Mouse (Mus musculus) adrenal gland, postnatal 25 days (tissue): ENCODE data around the gene Odf3b. TPM values are rescaled to one million over a fixed set of nuclear protein-coding genes. Genes with fewer than 3 reads are reported as not detected.

ENCODE experiments used
- DNase-seq: peaks from one replicate; pipeline ENCODE4 v3.0.0; 2021; ENCODE audit warnings: mixed read lengths
- long read RNA-seq: library from polyadenylated mRNA; stranded (forward); transcript quantifications from one replicate; pipeline ENCODE4 v2.0.0, GENCODE M21; 2021
- total RNA-seq: library from RNA; stranded (reverse); gene quantifications from 2 replicates; pipeline ENCODE4 v1.2.3, GENCODE M21; 2021

Odf3b gene
- 0.91 TPM in 1 of 2 replicates, not detected in the other for total RNA-seq
- long read RNA-seq, partial matches to known transcripts = 0 of 1 reads
- long read RNA-seq, other reads (novel, unspliced or antisense) = 1 of 1 reads

DNA sequence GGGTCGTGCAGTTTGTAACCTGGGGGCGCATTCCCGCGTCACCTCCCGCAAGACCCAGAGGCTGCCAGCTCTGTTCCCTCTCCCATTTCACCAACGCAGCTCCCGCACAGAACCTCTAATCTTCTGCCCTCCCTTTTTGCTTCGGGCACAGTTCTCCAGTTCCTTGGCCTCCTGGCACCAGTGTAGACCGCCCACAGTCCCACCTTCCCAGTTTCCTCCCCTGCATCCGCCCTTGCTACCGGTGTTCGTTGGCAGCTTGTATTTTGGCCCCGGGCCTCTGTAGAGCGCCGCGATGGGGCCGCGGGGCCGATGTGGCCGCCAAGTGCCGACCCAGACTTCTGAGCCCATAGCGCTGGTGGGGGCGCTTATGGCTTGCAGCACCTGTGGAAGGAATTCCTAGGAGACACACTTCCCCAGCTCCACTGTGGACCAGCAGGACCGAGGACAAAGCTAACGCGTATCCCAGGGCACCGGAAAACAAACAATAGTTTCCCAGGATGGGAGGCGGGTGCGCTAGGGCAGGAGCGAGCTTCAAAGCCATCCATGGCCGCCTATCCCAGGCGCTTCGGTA lies at the start of gene Odf3b:
Gene Odf3b (minus strand): TSS at position 452 of the 571 bp plus-strand sequence.
- no peak for DNase-seq

DNA sequence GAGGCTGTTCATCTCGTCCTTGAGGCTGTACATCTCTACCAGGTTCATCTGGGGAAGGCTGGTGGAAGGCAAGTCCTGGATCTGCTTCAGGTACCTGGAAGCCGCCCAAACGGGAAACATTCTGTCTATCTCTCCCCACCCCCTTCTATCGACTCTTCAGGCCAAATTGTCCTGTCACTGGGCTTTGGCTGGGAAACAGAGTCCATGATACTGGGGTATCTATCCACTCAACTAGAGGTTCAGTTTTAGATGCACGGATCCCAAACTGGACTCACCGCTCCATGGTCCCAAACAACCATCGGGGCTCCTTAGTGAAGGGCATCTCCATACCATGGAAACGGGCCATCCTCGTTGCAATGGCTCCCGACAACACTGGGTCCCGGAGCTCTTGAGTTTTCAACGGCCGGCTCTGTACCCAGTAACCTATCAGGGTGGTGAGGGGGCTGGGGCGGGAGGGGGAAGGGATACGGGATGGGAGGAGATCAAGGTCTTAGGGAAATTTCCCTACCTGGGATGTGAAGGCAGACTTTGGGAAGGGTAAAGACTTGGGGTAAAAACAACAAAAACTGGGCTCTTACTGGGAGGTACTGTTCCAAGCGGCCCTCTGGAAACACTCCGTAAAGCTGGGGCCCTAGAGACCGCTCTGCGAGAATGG lies 49.2 kb upstream of the Odf3b start:
- DNase-seq = no peak

DNA sequence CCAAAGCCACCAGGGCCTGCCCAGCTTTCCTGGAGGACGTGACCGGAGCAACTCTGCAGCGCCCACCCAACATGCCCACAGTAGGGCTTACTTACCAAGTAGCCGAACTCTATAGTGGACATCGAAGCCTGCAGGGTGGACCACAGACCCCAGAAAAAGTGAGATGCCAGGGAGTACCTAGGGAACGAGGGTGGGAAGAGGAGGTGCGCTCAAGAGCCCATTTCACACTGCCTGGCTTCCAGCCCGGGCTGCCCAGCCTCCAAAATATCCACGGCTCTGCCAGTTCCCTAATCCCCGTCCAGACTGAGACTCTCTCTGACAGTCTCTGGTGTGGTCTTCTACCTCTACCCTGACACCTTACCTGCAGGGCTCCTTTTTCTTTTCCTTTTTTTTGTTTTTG lies 47.6 kb upstream of the Odf3b start:
- DNase-seq = peak; percentile 21

DNA sequence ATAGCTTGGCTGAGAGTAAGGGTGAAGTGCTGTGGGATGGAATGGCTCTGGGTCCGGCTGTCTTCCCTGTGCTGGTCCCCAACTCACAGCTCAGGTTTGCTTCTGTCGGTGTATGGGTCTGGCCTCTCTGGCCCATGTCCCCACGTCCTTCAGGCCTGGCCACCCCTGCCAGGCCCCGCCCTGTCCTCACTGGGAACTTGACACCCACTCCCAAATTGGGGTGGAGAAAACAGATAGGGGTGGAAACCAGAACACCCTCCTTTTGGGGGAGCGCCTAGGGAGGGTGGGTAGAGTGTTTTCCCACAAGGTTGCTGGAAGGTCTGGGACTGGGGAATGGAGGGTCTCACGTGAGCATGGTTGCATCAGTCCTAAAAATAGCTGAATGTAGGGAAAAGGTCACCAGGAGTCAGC lies 46.6 kb upstream of the Odf3b start, which contains the start of gene Cpt1b:
Gene Cpt1b (minus strand): TSS at position 153 of the 411 bp plus-strand sequence.
- no peak for DNase-seq

DNA sequence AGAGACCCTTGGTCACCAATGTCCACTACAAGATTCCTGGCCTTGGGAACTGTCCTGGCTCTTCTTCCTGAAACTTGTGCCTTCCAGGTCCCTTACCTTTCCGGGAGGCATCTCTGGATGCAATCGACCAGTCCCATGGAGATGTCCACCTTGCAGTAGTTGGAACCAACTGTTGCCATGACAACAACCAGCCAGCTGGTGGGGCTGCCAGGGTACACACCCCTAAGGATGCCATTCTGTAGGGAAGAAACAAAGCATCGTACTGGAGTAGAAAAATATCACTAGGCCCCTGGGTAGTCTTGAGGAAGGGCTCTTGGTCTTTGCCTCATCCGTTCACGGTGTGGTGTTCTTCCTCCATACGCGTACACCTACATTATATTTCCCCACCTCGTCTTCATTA lies 45.5 kb upstream of the Odf3b start:
- DNase-seq = no peak

DNA sequence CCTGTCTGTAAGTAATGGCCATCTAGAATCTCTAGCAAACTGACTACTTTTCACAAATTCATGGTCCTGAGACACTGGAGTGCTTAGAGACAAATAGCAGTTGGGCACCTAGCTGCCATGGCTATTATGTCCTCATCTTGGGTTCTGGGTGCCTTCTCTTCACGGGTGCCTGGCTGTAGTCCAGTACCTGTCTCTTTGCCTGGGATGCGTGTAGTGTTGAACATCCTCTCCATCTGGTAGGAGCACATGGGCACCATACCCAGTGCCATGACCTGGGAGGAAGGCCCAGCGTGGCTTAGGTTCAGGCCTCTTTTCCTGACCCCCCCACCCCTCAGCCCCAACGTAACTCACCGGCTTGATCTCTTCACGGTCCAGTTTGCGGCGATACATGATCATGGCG lies 42.9 kb upstream of the Odf3b start:
- DNase-seq = no peak

DNA sequence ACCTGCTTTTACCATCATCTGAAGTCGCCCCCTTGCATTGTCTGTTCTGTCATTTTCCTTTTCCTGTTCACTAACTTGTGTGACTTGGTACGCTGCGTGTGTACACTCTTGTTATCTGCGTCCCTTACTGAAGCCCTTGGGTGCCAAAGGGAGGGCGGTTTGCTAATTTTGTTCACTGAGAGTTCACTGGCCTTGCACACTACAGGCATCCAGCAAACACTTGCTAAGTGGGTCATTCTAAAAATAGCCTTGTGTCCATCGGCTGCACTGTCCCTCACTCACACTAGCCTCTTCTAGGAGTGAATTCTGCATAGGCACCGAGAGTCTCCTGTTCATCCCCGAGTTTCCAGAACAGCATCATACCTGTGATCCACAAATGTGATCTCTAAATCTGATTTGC lies 36.2 kb upstream of the Odf3b start:
- no peak for DNase-seq

DNA sequence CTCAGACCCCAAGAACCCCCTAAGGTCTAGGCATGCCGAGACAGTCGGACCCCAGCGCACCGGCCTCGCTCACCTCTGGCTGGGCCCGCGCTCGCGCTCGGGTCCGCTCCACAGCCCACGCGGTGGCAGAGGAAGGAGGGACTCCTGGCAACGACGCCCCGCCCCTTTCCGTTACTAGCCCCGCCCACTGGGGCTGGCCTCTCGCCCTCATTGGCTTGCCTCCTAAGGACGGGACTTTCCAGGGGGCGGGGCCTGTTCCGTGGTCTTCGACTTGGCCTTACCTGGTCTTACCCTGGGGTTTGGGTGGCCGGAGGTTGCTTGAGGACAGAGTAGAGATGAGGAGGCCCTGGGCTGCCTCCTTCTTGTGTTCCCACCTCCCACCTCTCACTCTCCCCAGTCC lies 31.0 kb upstream of the Odf3b start, which contains the start of gene Syce3:
Gene Syce3 (minus strand): TSS at position 386 of the 400 bp plus-strand sequence.
- no peak for DNase-seq

DNA sequence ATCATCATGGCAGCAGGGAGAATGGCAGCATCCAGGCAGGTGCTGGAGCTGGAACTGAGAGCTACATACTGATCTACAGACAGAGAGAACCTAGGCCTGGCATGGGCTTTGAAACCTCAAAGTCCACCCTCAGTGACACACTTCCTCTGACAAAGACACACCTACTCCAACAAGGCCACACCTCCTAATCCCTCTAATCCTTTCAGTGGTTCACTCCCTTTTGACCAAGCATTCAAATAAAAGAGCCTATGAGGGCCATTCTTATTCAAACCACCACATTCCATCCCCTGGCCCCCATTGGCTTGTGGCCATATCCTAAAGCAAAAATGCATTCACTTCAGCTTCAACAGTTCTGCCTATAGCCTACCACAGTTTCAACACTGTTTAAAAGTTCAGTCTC lies 27.6 kb upstream of the Odf3b start:
- DNase-seq = no peak

DNA sequence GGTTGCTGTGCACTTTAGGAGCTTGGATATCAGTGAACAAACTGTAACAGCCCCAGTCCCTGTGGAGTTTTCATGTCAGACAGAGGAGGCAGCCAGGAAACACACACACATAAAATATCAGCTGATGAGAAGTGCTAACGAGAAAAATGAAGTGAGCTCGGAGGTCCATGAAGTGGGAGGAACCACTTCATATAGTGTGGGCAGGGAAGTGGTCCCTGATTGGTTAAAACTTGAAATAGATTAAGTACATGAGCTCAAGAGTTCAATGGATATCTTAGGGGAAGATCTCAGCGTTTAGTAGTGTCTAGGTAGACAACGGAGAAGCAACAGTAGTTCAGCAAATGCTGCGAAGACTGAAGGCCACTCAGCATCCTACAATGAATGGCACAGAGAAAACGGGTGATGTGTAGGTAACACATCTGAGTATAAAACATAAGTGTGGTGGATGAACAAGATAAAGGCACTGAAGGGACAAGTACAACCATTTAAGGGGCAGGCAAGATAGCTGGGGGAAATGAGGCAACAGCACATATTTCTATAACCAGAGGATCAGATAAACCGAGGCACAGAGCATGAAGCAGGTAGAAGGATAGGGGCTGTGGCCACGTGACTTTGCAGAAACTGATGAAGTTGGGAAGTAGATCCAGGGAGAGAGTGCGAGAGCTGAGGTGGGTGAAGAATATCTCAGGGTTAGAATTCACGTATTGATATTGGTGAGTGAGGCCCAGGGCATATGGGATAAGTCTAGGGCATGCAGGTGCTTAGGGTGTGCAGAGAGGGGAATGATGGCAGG lies 25.9 kb upstream of the Odf3b start:
- no peak for DNase-seq

DNA sequence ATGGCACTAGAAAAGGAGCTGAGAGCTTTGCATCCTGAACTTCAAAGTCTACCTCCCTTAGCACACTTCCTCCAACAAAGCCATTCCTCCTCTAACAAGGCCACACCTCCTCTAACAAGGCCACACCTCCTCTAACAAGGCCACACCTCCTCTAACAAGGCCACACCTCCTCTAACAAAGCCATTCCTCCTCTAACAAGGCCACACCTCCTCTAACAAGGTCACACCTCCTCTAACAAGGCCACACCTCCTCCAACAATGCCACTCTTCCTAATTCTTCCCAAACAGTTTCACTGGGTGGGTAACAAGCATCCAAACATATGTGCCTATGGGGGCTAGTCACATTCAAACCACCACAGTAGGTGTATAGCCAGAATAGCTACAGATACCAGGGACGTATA lies 23.4 kb upstream of the Odf3b start:
- DNase-seq = no peak

DNA sequence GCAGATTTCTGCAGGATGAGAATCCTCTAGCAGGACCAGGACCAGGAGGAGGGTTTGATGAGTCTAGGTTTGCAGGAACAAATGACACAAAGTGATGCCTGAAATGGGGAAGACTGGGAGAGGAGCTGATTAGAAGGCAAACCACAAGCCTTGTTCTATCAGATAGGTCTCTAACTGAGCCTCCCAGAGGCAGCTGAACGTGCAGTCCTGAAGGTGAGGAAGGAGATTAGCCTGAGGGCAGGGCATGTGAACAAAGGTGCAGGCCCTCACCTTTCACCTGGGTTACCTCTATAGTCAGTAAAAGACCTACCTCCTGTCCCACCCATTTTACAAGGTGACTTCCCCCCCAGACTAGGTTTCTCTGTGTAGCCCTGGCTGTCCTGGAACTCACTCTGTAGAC lies 20.6 kb upstream of the Odf3b start:
- no peak for DNase-seq

DNA sequence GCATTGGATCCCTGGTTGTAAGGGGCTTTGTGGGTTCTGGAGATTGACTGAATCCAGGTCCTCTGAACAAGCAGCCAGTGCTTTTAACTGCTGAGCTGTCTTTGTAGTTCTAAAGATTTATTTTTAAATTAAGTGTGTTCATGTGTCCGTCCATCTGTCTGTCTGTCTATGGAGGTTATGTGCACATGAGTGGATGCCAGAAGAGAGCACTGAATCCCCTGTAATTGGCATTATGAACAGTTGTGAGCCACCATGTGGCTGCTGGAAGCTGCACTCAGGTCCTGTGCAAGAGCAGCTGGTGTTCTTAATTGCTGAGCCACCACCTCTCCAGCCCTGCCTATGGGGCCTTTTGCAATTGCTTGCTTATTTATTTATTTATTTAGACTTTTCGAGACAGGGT lies 19.1 kb upstream of the Odf3b start:
- no peak for DNase-seq

DNA sequence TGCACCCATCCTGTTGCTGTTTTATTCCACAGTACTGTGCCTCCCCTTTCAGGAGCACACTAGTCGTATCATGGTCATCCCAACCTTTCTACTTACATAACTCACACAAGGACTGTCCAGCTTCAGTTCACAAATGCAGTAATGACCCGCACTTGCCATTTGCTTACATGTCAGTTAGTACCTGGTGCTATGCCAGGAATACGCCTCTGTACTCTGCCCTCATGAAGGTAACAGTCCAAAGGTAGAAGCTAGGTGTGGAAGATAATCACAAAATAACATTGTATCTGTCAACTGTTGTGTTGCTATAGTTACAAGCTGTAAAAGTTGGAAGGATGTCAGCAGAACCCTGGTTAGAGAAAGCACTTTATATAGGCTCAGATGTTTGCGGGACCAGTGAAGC lies 17.8 kb upstream of the Odf3b start:
- DNase-seq = no peak

DNA sequence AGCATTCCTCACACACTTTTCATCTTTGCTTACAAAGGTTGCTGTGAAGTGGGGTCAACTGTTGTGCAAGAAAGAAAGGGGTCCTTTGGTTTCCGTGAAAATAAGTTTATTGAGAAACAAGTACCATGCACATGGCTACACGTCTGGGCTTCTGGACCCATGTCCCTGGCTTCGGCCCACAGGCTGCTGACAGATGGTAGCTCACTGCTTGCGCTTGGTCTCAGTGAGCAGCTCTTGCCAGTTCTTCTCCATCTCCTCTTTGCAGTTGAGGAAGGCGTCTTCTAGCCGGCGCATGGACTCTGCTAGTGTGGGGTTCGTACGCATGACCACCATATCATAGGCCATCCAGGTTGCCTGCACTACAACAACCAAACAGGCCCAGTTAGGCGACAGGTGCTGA lies 11.0 kb upstream of the Odf3b start:
- no peak for DNase-seq

DNA sequence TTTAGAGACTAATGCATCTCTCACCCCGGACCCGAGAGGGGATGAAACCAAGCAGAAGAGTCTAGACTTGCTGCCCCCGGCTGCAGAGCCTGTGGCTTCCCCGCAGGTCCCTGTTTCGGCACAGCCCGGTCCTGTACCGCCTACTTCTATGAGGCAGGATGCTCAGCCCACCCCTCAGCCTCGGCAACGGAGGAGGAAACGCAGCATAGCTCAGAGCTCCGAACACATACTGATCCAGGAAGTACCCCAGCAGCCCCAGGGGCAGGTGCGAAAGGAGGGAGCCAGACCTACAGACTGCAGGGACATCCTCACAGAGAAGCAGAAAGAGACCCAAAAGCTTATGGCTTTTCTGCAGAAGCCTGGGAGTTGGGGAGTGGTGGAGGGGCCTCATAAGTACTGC lies 8.0 kb upstream of the Odf3b start:
- no peak for DNase-seq

DNA sequence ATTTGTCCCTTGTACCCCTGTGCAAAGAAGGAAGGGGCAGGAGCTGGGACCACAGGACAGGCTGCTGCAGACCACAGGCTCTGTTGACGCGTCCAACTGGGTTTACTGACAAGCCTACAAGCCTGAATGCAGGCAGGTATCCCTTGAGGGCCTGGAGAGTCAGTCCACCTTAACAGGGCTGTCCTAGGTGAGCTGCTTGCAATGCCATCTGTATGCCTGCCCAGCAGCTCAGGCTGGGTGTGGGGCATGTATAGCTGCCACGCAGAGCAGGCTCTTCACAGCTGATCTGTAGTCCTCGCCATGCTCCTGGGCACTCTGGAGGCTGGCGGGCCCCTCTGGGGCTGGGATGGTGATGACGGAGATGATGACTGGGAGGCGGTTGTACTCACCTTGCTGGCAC lies 5.5 kb upstream of the Odf3b start, which contains the start of gene Klhdc7b:
Gene Klhdc7b (plus strand): TSS at position 301 of the 400 bp plus-strand sequence.
- no peak for DNase-seq

DNA sequence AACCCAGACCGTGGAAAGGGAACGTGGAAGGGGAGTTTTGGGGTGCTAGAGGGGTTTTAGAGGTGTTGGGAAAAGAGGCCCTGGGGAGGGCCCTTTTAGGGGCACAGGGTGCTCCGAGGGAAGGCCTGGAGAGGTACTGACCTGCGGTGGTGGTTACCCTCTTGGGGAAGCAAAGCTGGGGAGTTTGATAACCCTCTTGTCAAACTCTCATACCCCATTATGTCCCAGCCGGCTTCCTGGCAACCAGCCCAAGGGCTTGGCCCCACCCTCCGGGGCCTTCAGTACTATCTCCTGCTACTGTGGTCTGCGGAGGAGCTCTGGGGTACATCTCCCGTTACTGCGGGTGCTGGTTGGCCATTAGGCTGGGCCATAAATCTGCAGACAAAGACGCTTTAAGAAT lies 347 bp upstream of the Odf3b start:
- no peak for DNase-seq

DNA sequence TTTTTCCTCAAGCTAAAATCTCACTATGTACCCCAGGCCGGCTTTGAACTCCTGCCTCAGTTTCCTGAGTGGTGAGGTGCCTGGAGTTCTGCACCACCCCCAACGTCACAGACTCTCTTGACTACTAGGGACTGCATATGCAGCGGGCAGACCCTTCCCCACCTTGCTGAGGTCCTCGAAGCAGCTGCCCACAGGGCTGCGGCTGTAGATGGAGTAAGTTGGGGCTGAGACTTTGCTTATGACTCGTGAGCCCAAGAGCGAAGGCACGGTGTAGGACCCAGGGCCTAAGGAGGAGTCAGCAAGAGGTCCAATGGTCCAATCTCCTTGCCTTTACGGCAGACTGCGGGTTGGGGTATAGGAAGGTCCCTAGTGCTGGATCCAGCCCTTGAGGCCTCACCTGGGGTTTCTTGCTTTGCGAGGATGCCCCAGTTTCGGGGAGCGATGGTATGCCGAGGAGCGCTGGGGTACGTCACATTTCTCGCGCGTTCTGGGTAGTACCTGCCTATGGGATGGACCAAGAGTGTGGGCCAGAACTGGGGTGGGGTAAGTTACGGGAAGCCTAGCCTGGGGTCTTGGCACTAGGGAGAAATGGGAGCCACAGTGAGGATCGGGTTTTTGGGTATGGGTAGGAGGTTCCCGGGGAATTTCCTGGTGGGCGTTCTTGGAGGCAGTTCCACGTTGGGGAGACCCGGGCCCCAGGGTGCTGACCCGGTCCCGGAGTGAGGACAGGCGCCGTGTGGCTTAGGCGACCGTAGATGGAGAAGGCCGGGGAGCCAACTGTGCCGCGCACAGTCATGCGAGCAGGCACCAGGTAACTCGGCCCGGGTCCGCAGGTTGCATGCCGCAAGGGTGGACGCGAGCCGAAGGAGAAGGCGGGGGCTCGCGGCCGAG lies 899 bp downstream of the Odf3b start:
- DNase-seq = no peak

DNA sequence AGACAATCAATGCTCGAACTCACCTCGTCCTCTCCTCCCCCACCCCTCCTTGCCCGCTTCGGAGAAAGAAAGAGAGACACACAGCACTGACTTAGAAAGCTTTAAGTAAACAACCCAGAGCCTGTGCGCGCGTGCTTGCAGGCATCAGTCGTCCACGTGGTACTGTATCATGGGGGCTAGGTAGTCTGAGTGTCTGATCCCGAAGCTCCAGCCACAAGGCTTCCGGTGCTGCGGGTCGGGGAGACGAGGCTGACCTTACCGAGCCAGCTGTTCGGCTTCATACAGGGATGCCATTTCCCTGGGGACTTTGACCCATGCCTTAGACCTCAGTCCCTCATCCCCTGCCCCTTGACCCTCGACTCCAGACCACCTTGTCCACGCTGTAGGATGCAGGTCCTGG lies 1.7 kb downstream of the Odf3b start:
- DNase-seq = no peak

DNA sequence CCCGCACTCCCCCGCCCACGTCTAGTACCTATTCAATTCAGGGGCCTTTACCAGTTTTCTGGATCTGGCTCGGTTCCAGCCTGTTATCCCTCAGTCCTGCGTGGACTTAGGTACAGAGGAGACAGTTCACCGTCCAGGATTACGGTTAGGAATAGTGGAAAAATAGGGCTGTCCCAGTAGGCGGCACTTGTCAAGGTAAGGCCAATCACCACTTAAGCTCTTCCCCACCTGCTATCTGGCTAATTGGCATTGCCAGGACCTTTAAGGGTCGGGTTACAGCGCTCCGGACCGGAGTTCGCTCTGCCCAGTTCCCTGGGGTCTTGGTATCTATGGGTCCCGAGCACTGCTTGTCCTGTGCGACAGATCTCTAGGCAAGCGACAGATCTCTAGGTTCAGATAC lies 2.1 kb downstream of the Odf3b start, which contains the start of gene Tymp:
Gene Tymp (minus strand): TSS at position 83 of the 400 bp plus-strand sequence.
- no peak for DNase-seq

DNA sequence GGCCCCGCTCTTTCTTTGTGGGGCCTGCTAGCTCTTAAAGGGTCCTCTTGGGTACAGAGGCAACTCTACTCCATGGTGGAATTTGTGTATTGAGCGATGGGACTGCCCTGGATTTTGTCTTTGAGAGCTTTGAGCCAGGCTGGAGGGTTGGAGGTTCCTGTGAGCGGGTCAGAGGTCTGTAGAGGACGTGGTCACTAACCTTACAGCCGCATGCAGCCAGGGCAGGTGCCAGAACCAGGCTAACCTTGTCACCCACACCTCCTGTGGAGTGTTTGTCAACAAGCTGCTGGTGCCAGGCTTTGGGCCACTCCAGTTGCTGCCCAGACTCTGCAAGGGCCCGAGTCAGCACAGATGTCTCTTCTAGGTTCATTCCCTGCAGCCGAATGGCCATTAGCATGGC lies 3.0 kb downstream of the Odf3b start:
- DNase-seq = no peak
